Mouse (Mus musculus) forebrain, embryonic 16.5 days (tissue): ENCODE data around the gene Bche. TPM values are rescaled to one million over a fixed set of nuclear protein-coding genes. Genes with fewer than 3 reads are reported as not detected.
A peak's percentile ranks its signal among the peaks of the same experiment; 100 is the strongest.

Source experiments
- ATAC-seq: fragments of 200-750 bp; cut with Nextera tagmentation; 2 replicates; pipeline ENCODE4 v1.8.0; 2017; ENCODE audit warnings: mild to moderate bottlenecking, moderate library complexity
- H3K27ac ChIP-seq: fragments of 300-500 bp; sonication (generic); 2 replicates; pipeline ENCODE4 v1.5.1; 2014; ENCODE audit warnings: low read length, control low read depth
- H3K27me3 ChIP-seq: fragments of 300-500 bp; sonication (generic); replicated peaks from 2 replicates; pipeline ENCODE4 v1.6.1; 2014; ENCODE audit warnings: low read length; ENCODE audit not compliant: control insufficient read depth, insufficient read depth
- H3K36me3 ChIP-seq: fragments of 300-500 bp; sonication (generic); 2 replicates; pipeline ENCODE4 v1.6.1; 2014; ENCODE audit not compliant: control insufficient read depth, insufficient read depth
- H3K4me1 ChIP-seq: fragments of 300-500 bp; sonication (generic); replicated peaks from 2 replicates; pipeline ENCODE4 v1.6.1; 2014; ENCODE audit warnings: low read length; ENCODE audit not compliant: control insufficient read depth, insufficient read depth
- H3K4me2 ChIP-seq: fragments of 300-500 bp; sonication (generic); 2 replicates; pipeline ENCODE4 v1.6.1; 2014; ENCODE audit warnings: mild to moderate bottlenecking, low read length, control low read depth
- H3K4me3 ChIP-seq: fragments of 300-500 bp; sonication (generic); replicated peaks from 2 replicates; pipeline ENCODE4 v1.5.1; 2014; ENCODE audit warnings: mild to moderate bottlenecking, low read length, control low read depth
- H3K9ac ChIP-seq: fragments of 300-500 bp; sonication (generic); replicated peaks from 2 replicates; pipeline ENCODE4 v1.6.1; 2014; ENCODE audit warnings: low read depth, low read length, control low read depth
- H3K9me3 ChIP-seq: fragments of 300-500 bp; sonication (generic); 2 replicates; pipeline ENCODE4 v1.6.1; 2016; ENCODE audit warnings: low read length; ENCODE audit not compliant: control insufficient read depth
- WGBS: fragments of 180-500 bp; shearing (Covaris S2); extraction: QIAGEN DNeasy Blood & Tissue Kit; methylation state at CpG from one replicate; pipeline ENCODE4 v1.1.7; 2014; 5-methylcytosine and 5-hydroxymethylcytosine counted together
- polyA plus RNA-seq: library from polyadenylated mRNA; unstranded; fragments of >200 nt; fragmentation: Nextera tagmentation; extraction: Ambion mirVana; gene quantifications from 2 replicates; pipeline ENCODE4 v1.2.1, GENCODE M21; 2015

Bche gene
- 0.76 and 1.1 TPM in 2 replicates for polyA plus RNA-seq

- Histone ChIP-seq H3K4me3 (peak within 1 kb of the TSS; percentile 42), H3K4me1 (peaks cover 5% of the 10 kb centered on the region), H3K27ac (no peak within 1 kb of the TSS), H3K4me2 (peak within 1 kb of the TSS; percentile 69), H3K27me3 (no peaks in the 10 kb centered on the region), H3K9ac (peak within 1 kb of the TSS; percentile 36; the same call in 1 of the 2 replicates), H3K36me3 (no peaks in the 10 kb centered on the region), H3K9me3 (no peaks in the 10 kb centered on the region)
- WGBS = 11% methylated on average over 10 of the region's 10 CpGs
- no peak for ATAC-seq
Measured at GRCm38 (mm10) chr3:73708410-73708714, at the start of gene Bche. TSS of gene Bche (minus strand) at chr3:73708415.

- Histone ChIP-seq H3K4me2 (no peak overlapping the region), H3K4me3 (no peak overlapping the region), H3K27ac (no peak overlapping the region), H3K9ac (no peak overlapping the region), H3K36me3 (no peaks in the 10 kb centered on the region), H3K4me1 (no peaks in the 10 kb centered on the region), H3K27me3 (no peaks in the 10 kb centered on the region), H3K9me3 (no peaks in the 10 kb centered on the region)
- ATAC-seq = peak; percentile 69
Measured at GRCm38 (mm10) chr3:73741998-73742397, 33.8 kb upstream of the Bche start.

GRCm38 (mm10) chr3:73731677-73732076 lies 23.5 kb upstream of the Bche start:
- H3K36me3 ChIP-seq = no peaks in the 10 kb centered on the region
- no peak overlapping the region for H3K9ac ChIP-seq
- no peaks in the 10 kb centered on the region for H3K9me3 ChIP-seq
- no peak overlapping the region for H3K4me2 ChIP-seq
- ATAC-seq = no peak
- H3K27me3 ChIP-seq = no peaks in the 10 kb centered on the region
- WGBS = 35% methylated on average over 2 of the region's 2 CpGs
- no peak overlapping the region for H3K4me3 ChIP-seq
- no peaks in the 10 kb centered on the region for H3K4me1 ChIP-seq
- no peak overlapping the region for H3K27ac ChIP-seq

GRCm38 (mm10) chr3:73729511-73729910 lies 21.3 kb upstream of the Bche start:
- Histone ChIP-seq H3K9ac (no peak overlapping the region), H3K36me3 (no peaks in the 10 kb centered on the region), H3K9me3 (no peaks in the 10 kb centered on the region), H3K27ac (no peak overlapping the region), H3K4me3 (no peak overlapping the region), H3K27me3 (no peaks in the 10 kb centered on the region), H3K4me1 (no peaks in the 10 kb centered on the region), H3K4me2 (no peak overlapping the region)
- 78% methylated on average over 5 of the region's 5 CpGs for WGBS
- no peak for ATAC-seq

- Histone ChIP-seq H3K9me3 (no peaks in the 10 kb centered on the region), H3K36me3 (no peaks in the 10 kb centered on the region), H3K27ac (no peak overlapping the region), H3K4me1 (no peaks in the 10 kb centered on the region), H3K4me3 (no peak overlapping the region), H3K27me3 (no peaks in the 10 kb centered on the region), H3K4me2 (no peak overlapping the region), H3K9ac (no peak overlapping the region)
- ATAC-seq = no peak
Measured at GRCm38 (mm10) chr3:73725711-73726110, 17.5 kb upstream of the Bche start.

- Histone ChIP-seq H3K4me1 (no peaks in the 10 kb centered on the region), H3K4me2 (no peak overlapping the region), H3K27me3 (no peaks in the 10 kb centered on the region), H3K9me3 (no peaks in the 10 kb centered on the region), H3K27ac (no peak overlapping the region), H3K9ac (no peak overlapping the region), H3K36me3 (no peaks in the 10 kb centered on the region), H3K4me3 (no peak overlapping the region)
- 90% methylated on average over 1 of the region's 1 CpGs for WGBS
- no peak for ATAC-seq
Measured at GRCm38 (mm10) chr3:73724869-73725268, 16.7 kb upstream of the Bche start.

- Histone ChIP-seq H3K4me2 (no peak overlapping the region), H3K9me3 (no peaks in the 10 kb centered on the region), H3K4me1 (no peaks in the 10 kb centered on the region), H3K27me3 (no peaks in the 10 kb centered on the region), H3K9ac (no peak overlapping the region), H3K36me3 (no peaks in the 10 kb centered on the region), H3K4me3 (no peak overlapping the region), H3K27ac (no peak overlapping the region)
- WGBS = 94% methylated on average over 1 of the region's 1 CpGs
- ATAC-seq = no peak
Measured at GRCm38 (mm10) chr3:73717610-73718284, 9.5 kb upstream of the Bche start.

GRCm38 (mm10) chr3:73709871-73710270 lies 1.7 kb upstream of the Bche start:
- Histone ChIP-seq H3K9ac (no peak overlapping the region), H3K4me2 (no peak overlapping the region), H3K36me3 (no peaks in the 10 kb centered on the region), H3K27me3 (no peaks in the 10 kb centered on the region), H3K4me3 (no peak overlapping the region), H3K9me3 (no peaks in the 10 kb centered on the region), H3K4me1 (peaks cover 5% of the 10 kb centered on the region), H3K27ac (no peak overlapping the region)
- ATAC-seq = peak; percentile 33; the same call in 1 of the 2 replicates
- 62% methylated on average over 8 of the region's 8 CpGs for WGBS

GRCm38 (mm10) chr3:73707461-73708409 lies 480 bp downstream of the Bche start:
- WGBS = 19% methylated on average over 20 of the region's 20 CpGs
- Histone ChIP-seq H3K4me1 (peaks cover 5% of the 10 kb centered on the region), H3K9me3 (no peaks in the 10 kb centered on the region), H3K27ac (no peak overlapping the region), H3K9ac (peak overlapping the region; percentile 36; the same call in 1 of the 2 replicates), H3K27me3 (no peaks in the 10 kb centered on the region), H3K4me3 (peak overlapping the region; percentile 42), H3K4me2 (peak overlapping the region; percentile 69), H3K36me3 (no peaks in the 10 kb centered on the region)
- peak; percentile 85 for ATAC-seq
